Mouse (Mus musculus) ES-E14 (cell line): ENCODE data around the gene Dexi. TPM values are rescaled to one million over a fixed set of nuclear protein-coding genes. Genes with fewer than 3 reads are reported as not detected.

Source experiments
- DNase-seq: peaks from one replicate; pipeline ENCODE4 v3.0.0-alpha.2; 2013; ENCODE audit warnings: low read depth, low spot score
- H3K27ac ChIP-seq: 2 replicates; pipeline ENCODE4 v1.5.1; 2012; ENCODE audit warnings: low read depth, mild to moderate bottlenecking, low read length, moderate library complexity, mixed read lengths; ENCODE audit not compliant: poor library complexity, insufficient read depth, severe bottlenecking
- H3K36me3 ChIP-seq: 2 replicates; pipeline ENCODE4 v1.6.1; 2012; ENCODE audit warnings: mild to moderate bottlenecking, low read length, moderate library complexity, mixed read lengths; ENCODE audit not compliant: control insufficient read depth, poor library complexity, insufficient read depth, severe bottlenecking
- H3K4me1 ChIP-seq, 2 experiments: fragments of 150-350 bp in 1 of 2; sonication (generic) in 1 of 2; 2 replicates each; pipeline ENCODE4 v1.6.1; 2012; ENCODE audit warnings: low read length in 2 of 2, mild to moderate bottlenecking in 1 of 2, mixed read lengths in 1 of 2; ENCODE audit not compliant: control insufficient read depth in 2 of 2, insufficient read depth in 2 of 2, poor library complexity in 1 of 2
- H3K4me3 ChIP-seq, 2 experiments: fragments of 150-350 bp in 1 of 2; sonication (generic) in 1 of 2; 2 replicates each; pipeline ENCODE4 v1.5.1; 2012; ENCODE audit warnings: low read length in 2 of 2, low read depth in 1 of 2, mild to moderate bottlenecking in 1 of 2, mixed read lengths in 1 of 2; ENCODE audit not compliant: insufficient read depth in 1 of 2, poor library complexity in 1 of 2, severe bottlenecking in 1 of 2
- H3K9ac ChIP-seq: 2 replicates; pipeline ENCODE4 v1.6.1; 2012; ENCODE audit warnings: low read depth, mild to moderate bottlenecking, low read length, mixed read lengths; ENCODE audit not compliant: poor library complexity, insufficient read depth, severe bottlenecking
- H3K9me3 ChIP-seq: fragments of 150-350 bp; sonication (generic); 2 replicates; pipeline ENCODE4 v1.6.1; 2012; ENCODE audit warnings: low read depth, mild to moderate bottlenecking, low read length; ENCODE audit not compliant: control insufficient read depth, insufficient read depth
- CHD2 ChIP-seq: IDR thresholded peaks from 2 replicates; pipeline ENCODE4 v1.6.1; 2014; ENCODE audit warnings: mild to moderate bottlenecking, low read depth, low read length, inconsistent platforms
- HCFC1 ChIP-seq: IDR thresholded peaks from 2 replicates; pipeline ENCODE4 v1.6.1; 2012; ENCODE audit warnings: low read length, inconsistent platforms, borderline replicate concordance; ENCODE audit not compliant: insufficient read depth
- MAFK ChIP-seq: IDR thresholded peaks from 2 replicates; pipeline ENCODE4 v1.6.1; 2014; ENCODE audit warnings: mild to moderate bottlenecking, low read depth, low read length, inconsistent platforms; ENCODE audit not compliant: insufficient read depth
- ZC3H11A ChIP-seq: IDR thresholded peaks from 2 replicates; pipeline ENCODE4 v1.6.1; 2012; ENCODE audit warnings: low read depth, mild to moderate bottlenecking, inconsistent platforms, low read length, borderline replicate concordance
- ZNF384 ChIP-seq: IDR thresholded peaks from 2 replicates; pipeline ENCODE4 v1.6.1; 2012; ENCODE audit warnings: low read depth, low read length, inconsistent platforms
- in situ Hi-C, 2 experiments: fragments of 600-800 bp; cut with MboI; formaldehyde crosslinking; loops; one replicate each; pipeline ENCODE4 v1.15.1; 2025; ENCODE audit warnings: low sequenced_read_pairs in 2 of 2, inconsistent platforms in 1 of 2; ENCODE audit not compliant: unreplicated experiment in 2 of 2
- total RNA-seq: library from RNA; depleted of rRNA; stranded (reverse); fragments of 300-350 nt; gene quantifications from 2 replicates; pipeline ENCODE4 v1.2.3, GENCODE M21; 2012

Dexi gene
- total RNA-seq, 1 experiment: 5.8 TPM

- Histone ChIP-seq H3K4me3 (no peak overlapping the region), H3K27ac (no peak overlapping the region), H3K36me3 (no peaks in the 10 kb centered on the region), H3K9me3 (no peaks in the 10 kb centered on the region), H3K9ac (no peak overlapping the region), H3K4me1 (peaks cover 0 to 2% of the 10 kb centered on the region in 2 experiments; a peak in 1 of 4 replicates)
- TF ChIP-seq MAFK: no peak
- TF ChIP-seq HCFC1: no peak
- TF ChIP-seq ZC3H11A: no peak
- TF ChIP-seq CHD2: no peak
- TF ChIP-seq ZNF384: no peak
- no peak for DNase-seq
- in situ Hi-C loops: no loop called here
These were observed 67.9 kb downstream of the Dexi start for GRCm38 (mm10) chr16:10474956-10475355.

GRCm38 (mm10) chr16:10471950-10472349 lies 70.9 kb downstream of the Dexi start:
- Histone ChIP-seq H3K9me3 (no peaks in the 10 kb centered on the region), H3K36me3 (no peaks in the 10 kb centered on the region), H3K4me3 (no peak overlapping the region), H3K4me1 (peaks cover 0 to 2% of the 10 kb centered on the region in 2 experiments; a peak in 1 of 4 replicates), H3K9ac (no peak overlapping the region), H3K27ac (no peak overlapping the region)
- in situ Hi-C loops: no loop called here
- DNase-seq: no peak
- TF ChIP-seq HCFC1 (no peak), ZNF384 (no peak)

- peaks cover 0 to 5% of the 10 kb centered on the region in 2 experiments; a peak in 1 of 4 replicates for H3K4me1 ChIP-seq
- H3K4me3 ChIP-seq: no peak overlapping the region
- no peak for DNase-seq
- in situ Hi-C loops: no loop called here
- H3K36me3 ChIP-seq: no peaks in the 10 kb centered on the region
- no peak overlapping the region for H3K27ac ChIP-seq
- no peaks in the 10 kb centered on the region for H3K9me3 ChIP-seq
- TF ChIP-seq ZC3H11A: no peak
- TF ChIP-seq MAFK: no peak
- TF ChIP-seq CHD2: no peak
- no peak for TF ChIP-seq ZNF384
- H3K9ac ChIP-seq: no peak overlapping the region
These were observed 74.7 kb downstream of the Dexi start for GRCm38 (mm10) chr16:10468201-10468600.

GRCm38 (mm10) chr16:10467391-10468107 lies 75.3 kb downstream of the Dexi start:
- Histone ChIP-seq H3K4me1 (peaks cover 0 to 5% of the 10 kb centered on the region in 2 experiments; a peak in 1 of 4 replicates), H3K4me3 (no peak overlapping the region), H3K9me3 (no peaks in the 10 kb centered on the region), H3K9ac (no peak overlapping the region), H3K27ac (peak overlapping the region; percentile 68), H3K36me3 (no peaks in the 10 kb centered on the region)
- in situ Hi-C loops: no loop called here
- TF ChIP-seq ZNF384: no peak
- no peak for TF ChIP-seq HCFC1
- TF ChIP-seq MAFK: no peak
- peak; percentile 69 for DNase-seq
